Mouse (Mus musculus): ENCODE data around the gene Fam20b.
A peak's percentile ranks its signal among the peaks of the same experiment; 100 is the strongest.

GRCm38 (mm10) chr1:156676171-156676570 lies 42.7 kb downstream of the Fam20b start:
- TF ChIP-seq CTCF (IDR thresholded peaks at IDR 0.05; ENCODE audit: insufficient read depth, low read length) (peak; percentile 86), POLR2A (IDR thresholded peaks at IDR 0.05; ENCODE audit: borderline replicate concordance, extremely low read depth, low read depth, low read length) (no peak)

Data from lung, adult 2 months (tissue).